ENCODE assay signal across 16 mouse cellular contexts in the genomic region with DNA sequence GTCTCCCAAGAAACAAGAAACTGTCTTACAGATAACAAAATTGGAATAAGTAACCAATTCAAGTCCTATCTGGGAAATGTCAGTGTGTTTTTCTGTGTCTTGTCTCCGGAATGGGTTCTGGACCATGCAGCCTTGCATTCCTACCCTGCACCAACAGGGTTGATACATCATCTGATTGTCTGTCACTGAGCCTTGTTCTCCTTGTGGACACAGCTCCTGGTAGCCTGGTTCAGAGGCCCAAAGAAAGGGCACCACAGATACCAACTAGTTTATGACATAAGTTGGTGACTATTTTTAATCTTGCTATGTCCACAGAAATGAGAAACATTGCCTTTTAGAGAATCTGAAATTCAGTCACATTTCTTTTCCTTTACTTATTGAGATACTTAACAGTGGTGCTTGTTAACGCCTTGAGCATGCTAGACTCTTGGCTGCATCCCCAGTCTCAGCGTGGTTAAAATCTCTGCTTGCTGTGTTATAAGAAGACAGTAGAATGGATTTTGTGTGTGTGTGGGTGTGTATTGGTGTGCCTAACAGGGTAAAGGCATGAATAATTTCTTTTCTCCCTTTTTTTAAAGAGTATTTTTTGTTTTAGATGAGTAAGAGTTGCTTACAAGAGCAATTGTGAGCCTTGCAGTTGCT. TPM values are rescaled to one million over a fixed set of nuclear protein-coding genes. Genes with fewer than 3 reads are reported as not detected.
DNase-seq lines count a peak whose midpoint lies in the region; ATAC-seq lines count a peak whose summit lies in the region.
"Had no signal": no experiment of that assay in that cellular context is flagged by ENCODE, and none has a peak within 500 bp of the region (broad histone marks: within the 10 kb centered on the region; RNA-seq: fewer than 3 reads in every experiment).

No protein-coding gene starts in this region.

- H3K36me3 ChIP-seq in forebrain, embryonic 14.5 days (ENCODE audit: control insufficient read depth, insufficient read depth, low read length): peaks cover 16% of the 10 kb centered on the region
- peaks cover 5% of the 10 kb centered on the region; the same call in 1 of the 2 replicates for H3K36me3 ChIP-seq in forebrain, embryonic 11.5 days (ENCODE audit: control insufficient read depth, insufficient read depth, low read length)

- no peaks in the 10 kb centered on the region for H3K27me3 ChIP-seq in forebrain, embryonic 14.5 days (replicated peaks; ENCODE audit: control insufficient read depth, insufficient read depth, low read length)
- H3K27me3 ChIP-seq in forebrain, embryonic 11.5 days (ENCODE audit: control insufficient read depth, insufficient read depth, low read length): no peaks in the 10 kb centered on the region
- H3K27me3 ChIP-seq: heart, embryonic 15.5 days; hindbrain, embryonic 12.5 days had no signal

- H3K4me2 ChIP-seq in forebrain, embryonic 14.5 days (ENCODE audit: low read length): no peak overlapping the region
- no peak overlapping the region for H3K4me2 ChIP-seq in forebrain, embryonic 11.5 days (ENCODE audit: low read depth, low read length, severe bottlenecking)
- H3K4me2 ChIP-seq: heart, embryonic 15.5 days; hindbrain, embryonic 12.5 days had no signal

- DNase-seq in forebrain, embryonic 14.5 days (ENCODE audit: low spot score): peak; percentile 22
- DNase-seq in forebrain, embryonic 11.5 days (ENCODE audit: low spot score): no peak
- peak; percentile 90 for DNase-seq in brain, adult 2 months (ENCODE audit: low read depth, low spot score)
- peak; percentile 57 for DNase-seq in layer of hippocampus, adult 9-11 months
- DNase-seq in right cerebral cortex, adult 2 months (ENCODE audit: low spot score in 2 of 2): peak; percentile 68 to 75
- DNase-seq in lung, postnatal 36 days: no peak
- DNase-seq in thymus, postnatal 10 days (ENCODE audit: low spot score in 2 of 2): no peak
- no peak for DNase-seq in ovary, postnatal 14 days (ENCODE audit: low spot score)
- DNase-seq: adrenal gland, adult 2 months; cerebellum, postnatal 36 days; kidney, postnatal 25 days; lung, adult 18-20 months; thymus, postnatal 4 days had no signal

- H3K9ac ChIP-seq in forebrain, embryonic 14.5 days (ENCODE audit: low read length): no peak overlapping the region
- no peak overlapping the region for H3K9ac ChIP-seq in forebrain, embryonic 11.5 days (ENCODE audit: low read length)
- H3K9ac ChIP-seq: heart, embryonic 15.5 days; hindbrain, embryonic 12.5 days had no signal

- WGBS in forebrain, embryonic 14.5 days: 88% methylated on average over 3 of the region's 3 CpGs
- WGBS in forebrain, embryonic 11.5 days: 90% methylated on average over 3 of the region's 3 CpGs

- H3K9me3 ChIP-seq in forebrain, embryonic 14.5 days (replicated peaks; ENCODE audit: control insufficient read depth, low read length): no peaks in the 10 kb centered on the region
- no peaks in the 10 kb centered on the region for H3K9me3 ChIP-seq in forebrain, embryonic 11.5 days (ENCODE audit: control insufficient read depth, low read length)
- H3K9me3 ChIP-seq: heart, embryonic 15.5 days; hindbrain, embryonic 12.5 days had no signal

- H3K4me1 ChIP-seq in forebrain, embryonic 14.5 days (ENCODE audit: control insufficient read depth, insufficient read depth, low read length): no peaks in the 10 kb centered on the region
- H3K4me1 ChIP-seq in forebrain, embryonic 11.5 days (replicated peaks; ENCODE audit: control insufficient read depth, insufficient read depth, low read length): no peaks in the 10 kb centered on the region
- H3K4me1 ChIP-seq: heart, embryonic 15.5 days; hindbrain, embryonic 12.5 days had no signal

- no peak overlapping the region for H3K4me3 ChIP-seq in forebrain, embryonic 14.5 days (ENCODE audit: low read depth, low read length)
- no peak overlapping the region for H3K4me3 ChIP-seq in forebrain, embryonic 11.5 days (ENCODE audit: low read depth, low read length)
- H3K4me3 ChIP-seq: heart, embryonic 15.5 days; hindbrain, embryonic 12.5 days had no signal

- no peak for ATAC-seq in forebrain, embryonic 14.5 days
- no peak for ATAC-seq in forebrain, embryonic 11.5 days (replicated peaks; ENCODE audit: low FRiP score)
- ATAC-seq: intestine, postnatal 0 days had no signal

- no peak overlapping the region for H3K27ac ChIP-seq in forebrain, embryonic 14.5 days (ENCODE audit: low read depth, low read length)
- no peak overlapping the region for H3K27ac ChIP-seq in forebrain, embryonic 11.5 days (ENCODE audit: low read depth, low read length)
- H3K27ac ChIP-seq: heart, embryonic 15.5 days; hindbrain, embryonic 12.5 days had no signal

RNA-seq across cellular contexts. Expression of a gene that starts 55.5 kb away (rescaled TPM):
- 21.5 and 22.7 TPM in 2 replicates for polyA plus RNA-seq in forebrain, embryonic 14.5 days (2014; fragmentation: Nextera tagmentation; extraction: Ambion mirVana)
- 1.5 and 2.3 TPM in 2 replicates for polyA plus RNA-seq in forebrain, embryonic 11.5 days (2014; fragmentation: Nextera tagmentation; extraction: Ambion mirVana)

Comparison
In these comparisons a context has a peak if more than half of its experiments do, and no peak if none do; other contexts are left out.
1. DNase-seq: peak in forebrain, embryonic 14.5 days (single experiment), brain, adult 2 months (single experiment), layer of hippocampus, adult 9-11 months (single experiment) and right cerebral cortex, adult 2 months (2 of 2); none in forebrain, embryonic 11.5 days (single experiment), lung, postnatal 36 days (single experiment), thymus, postnatal 10 days (0 of 2) and ovary, postnatal 14 days (single experiment).